Mouse (Mus musculus): ENCODE results near the gene Zfhx3. TPM values are rescaled to one million over a fixed set of nuclear protein-coding genes. Genes with fewer than 3 reads are reported as not detected.

Gene Zfhx3
- polyA plus RNA-seq, 2 experiments from 2014 or later = 0.58 TPM; not detected in 1

GRCm38 (mm10) chr8:108760745-108761144 is 818.3 kb downstream of the Zfhx3 start:
- ATAC-seq = no peak

GRCm38 (mm10) chr8:108762567-108762966 is 820.1 kb downstream of the Zfhx3 start:
- ATAC-seq = no peak

- no peak for ATAC-seq
Measured at GRCm38 (mm10) chr8:108764403-108765194, 822.2 kb downstream of the Zfhx3 start.

- no peak for ATAC-seq
Measured at GRCm38 (mm10) chr8:108766102-108766501, 823.7 kb downstream of the Zfhx3 start.

DNA sequence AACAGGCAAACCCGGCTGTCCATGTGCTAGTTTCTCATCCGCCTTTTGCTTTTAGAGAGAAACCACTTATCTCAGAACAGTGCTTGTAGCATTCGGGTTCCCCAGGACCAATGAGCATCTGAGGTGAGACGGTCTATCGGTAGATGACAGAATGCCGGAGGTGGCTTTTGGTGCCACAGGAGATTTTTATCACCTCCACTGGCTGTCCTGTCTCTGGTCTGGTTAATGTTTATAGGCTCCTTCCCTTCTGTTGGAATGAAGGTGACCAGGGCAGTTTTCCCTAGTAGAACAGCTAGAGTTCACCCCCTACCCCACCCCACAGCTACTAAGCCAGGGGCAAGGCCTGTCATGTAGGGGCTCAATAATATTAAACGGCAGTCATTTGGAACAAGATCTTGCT is 825.6 kb downstream of the Zfhx3 start:
- no peak for ATAC-seq

- ATAC-seq = no peak
Measured at GRCm38 (mm10) chr8:108770334-108770733, 827.9 kb downstream of the Zfhx3 start.

DNA sequence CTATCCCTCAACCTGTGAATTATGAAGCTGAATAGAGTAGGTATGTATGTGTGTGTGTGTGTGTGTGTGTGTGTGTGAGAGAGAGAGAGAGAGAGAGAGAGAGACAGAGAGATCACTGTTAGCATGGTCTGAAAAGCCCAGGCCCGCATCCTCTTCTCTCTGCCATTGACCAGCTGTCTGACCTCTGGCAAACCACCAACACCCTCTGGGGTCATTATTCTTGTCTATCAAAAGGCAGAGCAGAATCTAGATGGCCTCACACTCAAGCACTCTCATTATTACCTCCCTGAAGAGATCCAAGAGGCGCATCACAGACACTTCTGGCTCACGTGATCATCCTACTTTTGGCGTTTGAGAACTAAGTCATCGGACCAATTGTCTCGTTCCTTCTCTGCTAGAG is 831.0 kb downstream of the Zfhx3 start:
- no peak for ATAC-seq

GRCm38 (mm10) chr8:108778063-108778462 is 835.6 kb downstream of the Zfhx3 start:
- ATAC-seq = no peak

- ATAC-seq = no peak
Measured at GRCm38 (mm10) chr8:108778551-108778950, 836.1 kb downstream of the Zfhx3 start.

DNA sequence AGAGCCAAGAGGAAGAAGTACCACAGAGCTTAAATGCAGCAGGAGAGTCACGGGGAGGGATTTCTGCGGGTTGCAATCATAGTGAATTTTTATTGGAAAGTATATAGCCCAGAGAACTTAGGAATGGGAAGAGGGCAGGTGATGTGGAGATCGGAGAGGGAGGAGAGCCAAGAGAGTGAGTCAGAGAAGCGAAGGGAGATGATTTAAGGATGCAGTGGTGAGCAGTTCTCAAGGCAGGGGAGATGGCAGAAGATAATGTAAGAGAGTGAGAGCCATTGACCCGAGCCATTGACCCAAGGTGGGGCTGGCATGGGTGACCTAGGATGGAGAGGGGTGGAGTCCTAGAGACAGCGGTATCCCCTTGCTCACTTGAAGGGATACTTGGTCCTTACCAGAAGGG is 838.3 kb downstream of the Zfhx3 start:
- no peak for ATAC-seq

DNA sequence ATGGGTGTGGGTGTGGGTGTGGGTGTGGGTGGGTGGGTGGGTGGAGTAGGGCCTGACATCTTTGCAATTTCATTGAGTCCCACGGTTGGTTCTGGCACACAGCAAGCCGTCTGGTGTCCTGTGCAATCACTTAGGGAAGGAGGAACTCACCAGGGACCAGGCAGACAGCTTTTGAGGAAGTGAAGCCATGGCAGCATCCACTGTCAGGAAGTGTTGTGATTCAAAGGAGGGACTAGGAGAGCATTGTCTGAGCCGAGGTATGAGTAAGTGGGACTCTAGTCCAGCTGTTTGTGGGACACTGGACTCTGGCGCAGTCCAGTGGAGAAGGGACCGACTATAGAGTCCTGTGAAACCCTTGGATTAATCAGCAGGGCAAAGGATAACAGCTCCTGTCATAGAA is 838.7 kb downstream of the Zfhx3 start:
- ATAC-seq = no peak

DNA sequence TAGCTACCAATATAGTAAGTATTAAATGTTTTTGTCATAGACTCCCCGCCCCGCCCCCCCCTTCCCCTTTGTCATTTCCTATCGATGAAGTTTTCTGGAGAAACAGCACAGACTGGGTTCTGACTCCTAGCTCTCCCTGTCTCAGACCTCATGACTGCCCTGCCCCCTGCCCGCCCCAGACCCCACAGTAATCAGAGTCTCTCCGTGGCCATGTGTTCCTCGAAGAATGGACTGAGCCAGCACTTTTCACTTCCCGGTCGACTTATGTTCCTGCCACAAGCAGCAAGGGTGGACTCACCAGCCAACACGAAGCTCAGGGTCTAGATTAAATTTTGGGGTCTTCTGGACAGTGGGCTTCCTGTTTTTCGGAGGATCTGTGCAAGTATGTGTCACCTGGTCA is 840.7 kb downstream of the Zfhx3 start:
- no peak for ATAC-seq

DNA sequence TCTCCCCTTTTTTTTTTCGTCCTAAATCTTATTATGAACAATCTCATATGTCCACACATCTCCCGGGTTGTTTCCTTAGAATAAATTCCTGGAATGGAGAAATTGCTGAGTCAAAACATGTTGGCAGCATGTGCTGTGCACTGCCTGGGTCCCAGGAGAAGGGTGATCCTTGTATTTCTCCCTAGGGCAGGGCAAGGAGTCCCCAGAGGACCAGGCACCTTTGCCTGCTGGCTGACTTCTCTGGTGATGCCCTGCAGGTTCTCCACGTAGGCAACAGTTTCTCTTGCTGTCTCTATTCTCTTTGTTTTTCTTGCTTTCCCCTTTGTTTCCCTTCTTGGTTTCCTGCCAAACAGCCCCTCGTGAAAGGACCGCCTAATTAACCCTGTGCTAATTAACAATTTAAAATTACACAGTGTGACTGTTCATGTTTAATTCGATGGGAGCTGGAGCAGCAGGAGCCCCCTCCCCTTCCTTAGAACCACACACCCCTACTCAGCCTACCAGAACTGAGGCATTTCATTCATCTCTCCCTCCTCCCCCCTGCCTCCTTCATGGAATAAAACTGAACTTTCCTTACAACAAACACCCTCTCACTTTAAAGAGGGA is 845.8 kb downstream of the Zfhx3 start:
- no peak for ATAC-seq

DNA sequence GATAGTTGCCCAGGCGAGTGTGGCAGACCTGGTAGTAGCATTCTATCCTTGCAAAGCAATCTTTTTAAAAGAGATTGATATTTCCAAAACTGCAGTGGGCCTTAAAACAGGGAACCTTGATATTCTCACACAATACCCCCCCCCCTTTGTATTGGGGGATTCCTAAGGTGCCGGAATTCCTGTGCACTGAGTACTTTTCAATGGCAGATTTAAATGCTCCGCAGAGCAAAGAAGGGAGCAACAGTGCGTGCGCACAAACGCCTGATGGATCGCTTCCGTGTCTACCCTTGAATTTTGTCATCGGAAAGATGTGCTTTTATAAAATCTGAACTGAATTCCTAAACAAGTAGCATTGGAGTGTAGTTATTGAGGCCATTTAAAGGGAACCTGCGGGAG is 846.3 kb downstream of the Zfhx3 start:
- no peak for ATAC-seq

DNA sequence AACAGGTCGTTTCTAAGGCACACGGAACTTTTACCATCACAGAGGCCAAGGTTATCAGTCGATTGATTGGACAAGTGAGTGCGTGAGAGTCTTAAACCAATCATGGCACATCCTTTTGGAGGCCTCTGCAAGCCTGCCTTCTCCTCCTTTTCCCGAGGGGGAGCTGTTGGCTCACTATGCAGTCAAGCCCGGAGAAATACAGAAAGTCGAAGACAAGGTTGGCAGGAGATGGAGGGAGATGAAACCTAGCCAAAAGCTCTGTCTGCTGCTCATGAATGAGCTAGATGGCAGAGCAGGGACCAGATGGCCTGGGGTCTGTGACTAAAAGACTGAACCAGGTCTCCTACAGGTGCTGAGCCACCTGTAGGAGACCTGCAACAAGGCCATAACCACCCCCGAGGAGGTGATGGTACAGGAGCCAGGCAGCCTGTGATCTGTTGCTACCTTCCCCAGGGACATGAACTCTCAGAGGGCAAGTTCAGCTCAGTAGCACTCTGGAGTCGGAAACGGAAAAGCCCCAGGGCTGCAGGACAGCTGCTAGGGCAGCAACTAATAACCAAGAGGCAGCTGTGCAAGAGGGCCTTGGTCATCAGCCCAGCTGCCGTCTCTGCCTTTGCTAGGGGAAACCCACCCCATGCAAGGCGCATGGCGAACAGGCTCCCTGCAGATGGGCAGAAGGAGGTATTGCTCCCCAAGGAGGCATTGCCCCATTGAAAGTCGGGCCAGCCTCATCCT is 848.3 kb downstream of the Zfhx3 start:
- ATAC-seq = no peak

DNA sequence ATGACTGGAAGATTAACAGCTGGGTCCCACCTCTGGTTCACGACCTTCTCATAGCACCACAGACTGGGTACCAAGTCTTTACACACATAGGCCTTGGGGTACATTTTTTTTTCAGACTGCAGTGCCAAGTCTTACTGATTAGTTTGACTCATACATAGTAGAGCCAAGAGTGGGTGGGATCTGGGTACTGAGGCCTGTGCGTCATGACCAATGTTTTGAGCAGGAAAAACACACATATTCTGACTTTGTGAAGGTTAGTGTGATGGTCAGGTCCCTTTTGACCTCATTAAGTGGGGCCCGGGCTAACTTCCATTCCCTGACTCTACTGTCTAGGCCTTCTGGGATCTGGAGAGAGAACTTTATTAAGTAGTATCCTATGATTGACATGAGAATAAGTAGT is 853.6 kb downstream of the Zfhx3 start:
- ATAC-seq = no peak

DNA sequence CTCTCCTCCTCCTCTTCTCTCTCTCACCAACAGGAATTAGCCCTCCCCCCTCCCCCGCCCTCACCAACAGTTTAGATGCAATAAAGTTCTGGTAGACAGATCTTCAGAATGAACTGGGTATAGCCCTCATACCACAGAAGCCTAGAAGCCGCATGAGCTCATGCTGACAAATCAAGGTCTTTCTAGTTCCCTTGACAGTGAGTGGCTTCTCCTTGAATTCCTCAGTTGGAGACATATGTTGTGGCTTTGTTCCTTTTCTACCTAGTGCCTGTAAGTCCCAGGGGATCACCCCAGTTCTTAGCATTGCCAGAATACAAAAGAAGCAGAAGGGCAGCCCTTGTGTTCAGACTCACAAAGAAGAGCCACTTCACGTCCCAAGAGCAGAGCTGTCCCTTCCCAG is 854.4 kb downstream of the Zfhx3 start:
- ATAC-seq = no peak

GRCm38 (mm10) chr8:108798012-108798411 is 855.6 kb downstream of the Zfhx3 start:
- no peak for ATAC-seq

DNA sequence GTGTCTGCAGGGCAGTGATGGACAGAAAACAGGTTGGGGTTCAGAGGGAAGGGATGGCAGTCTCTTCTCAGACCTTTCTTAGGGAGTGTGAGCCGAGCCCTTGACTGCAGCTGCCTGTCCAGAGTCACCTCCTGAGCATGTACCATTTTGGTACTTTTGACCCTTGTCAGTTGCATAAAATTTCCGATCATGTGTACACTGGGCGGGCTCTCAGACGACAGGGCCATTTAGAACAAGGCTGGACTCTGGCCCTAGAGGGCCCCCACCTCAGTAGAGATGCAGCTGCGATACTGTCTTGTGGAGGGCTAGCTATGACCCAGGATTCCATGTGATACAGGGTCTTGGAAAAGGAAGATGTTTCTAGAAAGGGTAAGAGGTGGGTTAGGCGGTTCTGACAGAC is 856.8 kb downstream of the Zfhx3 start:
- no peak for ATAC-seq

GRCm38 (mm10) chr8:108800357-108800756 is 857.9 kb downstream of the Zfhx3 start:
- ATAC-seq = no peak

DNA sequence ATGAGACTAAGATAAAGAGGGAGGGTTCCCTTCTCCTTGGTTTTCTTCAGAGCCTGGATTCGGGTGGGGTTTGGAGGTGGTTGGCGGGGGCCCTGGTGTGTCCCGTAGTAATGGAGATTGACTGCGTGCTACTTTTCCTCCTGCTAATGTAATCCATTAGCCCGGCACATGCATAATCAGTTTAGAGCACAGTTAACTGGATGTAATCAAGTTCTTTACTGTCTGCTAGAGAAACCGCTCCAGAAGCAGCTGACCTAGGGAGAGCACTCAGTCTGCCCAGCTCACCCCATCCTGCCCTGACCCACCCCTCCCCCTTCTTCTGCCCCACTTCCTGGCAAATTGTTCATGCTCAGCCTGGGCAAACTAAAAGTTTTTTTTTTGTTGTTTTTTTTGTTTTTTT is 860.6 kb downstream of the Zfhx3 start:
- no peak for ATAC-seq

DNA sequence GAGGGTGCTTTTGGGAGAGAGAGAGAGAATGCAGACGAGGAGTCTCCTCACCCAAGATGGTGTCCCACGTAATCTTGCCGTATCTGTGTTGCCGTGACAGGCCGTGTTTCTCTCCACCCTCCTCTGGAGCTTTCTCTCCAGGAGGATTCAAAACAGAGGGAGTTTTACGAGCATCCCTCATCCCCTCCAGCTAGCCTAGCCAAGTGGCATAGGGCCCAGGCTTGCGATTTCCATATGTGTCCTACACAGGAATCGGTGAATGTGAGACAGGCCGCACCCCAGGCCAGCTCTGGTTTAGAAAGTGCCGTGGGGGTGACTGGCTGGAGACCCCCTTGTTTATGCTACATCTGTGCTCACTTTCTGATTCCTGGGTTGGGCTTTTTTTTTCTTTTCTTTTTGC is 869.2 kb downstream of the Zfhx3 start:
- ATAC-seq = no peak

DNA sequence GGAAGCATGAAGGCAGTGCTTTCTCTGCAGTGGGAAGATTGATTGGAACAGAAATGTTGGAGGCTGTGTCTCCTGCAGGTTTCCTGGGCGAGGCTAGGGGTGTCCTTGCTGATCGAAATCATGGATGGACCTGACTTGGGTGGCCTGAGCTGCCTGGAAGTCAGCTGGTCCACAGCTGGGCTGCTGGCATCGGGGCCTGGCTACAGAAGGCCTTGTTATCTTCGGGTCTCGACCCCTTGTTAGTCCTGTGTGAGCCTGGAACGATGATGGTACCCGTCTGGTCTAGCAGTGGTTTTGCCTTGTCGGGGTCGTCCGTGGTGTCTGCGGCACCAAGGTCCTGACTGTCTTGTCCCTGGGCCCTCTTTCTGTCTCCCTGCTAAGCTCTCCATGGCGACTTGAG is 870.9 kb downstream of the Zfhx3 start:
- ATAC-seq = no peak

GRCm38 (mm10) chr8:108819271-108819671 is 876.8 kb downstream of the Zfhx3 start:
- ATAC-seq = no peak

Data from activated CD4-positive, CD25-positive, alpha-beta regulatory T cell, adult 4 months (primary cell).